Mouse (Mus musculus) gastrocnemius, adult 2 months (tissue): ENCODE results near the gene Gtf3c2. TPM values are rescaled to one million over a fixed set of nuclear protein-coding genes. Genes with fewer than 3 reads are reported as not detected.

Experiments
- DNase-seq: peaks from one replicate; pipeline ENCODE4 v3.0.0; 2022
- H3K27ac ChIP-seq: fragments of 200-600 bp; 2 replicates; pipeline ENCODE4 v1.8.1; 2022; ENCODE audit warnings: mild to moderate bottlenecking
- H3K4me3 ChIP-seq: fragments of 200-600 bp; 2 replicates; pipeline ENCODE4 v1.8.1; 2022; ENCODE audit warnings: mild to moderate bottlenecking, moderate library complexity
- CTCF ChIP-seq: fragments of 200-600 bp; IDR thresholded peaks from 2 replicates; pipeline ENCODE4 v1.8.1; 2022; ENCODE audit warnings: antibody characterized with exemption, mild to moderate bottlenecking, moderate library complexity
- intact Hi-C: fragments of 180-260 bp; cut with DNase I; formaldehyde crosslinking; loops from one replicate; pipeline ENCODE4 v1.15.1; 2025
- total RNA-seq, 2 experiments: library from RNA; stranded (reverse); gene quantifications; 2 replicates each; pipeline ENCODE4 v1.2.3; 2021

Gtf3c2 gene
- total RNA-seq, 2 experiments from 2014 or later = 22.9 to 26.5 TPM

GRCm38 (mm10) chr5:31164878-31165277 lies 15.1 kb downstream of the Gtf3c2 start:
- Histone ChIP-seq H3K27ac (no peak overlapping the region), H3K4me3 (no peak overlapping the region)
- intact Hi-C loops = no loop called here
- DNase-seq = no peak
- TF ChIP-seq CTCF = no peak

- DNase-seq = no peak
- TF ChIP-seq CTCF = no peak
- intact Hi-C loops = no loop called here
Observed at GRCm38 (mm10) chr5:31162462-31162861, 17.5 kb downstream of the Gtf3c2 start.

GRCm38 (mm10) chr5:31154152-31154553 lies 25.8 kb downstream of the Gtf3c2 start, which contains the start of gene Mpv17:
TSS of gene Mpv17 (minus strand) at chr5:31154251.
- TF ChIP-seq CTCF = no peak
- peak within 1 kb of the TSS; percentile 93 for H3K27ac ChIP-seq
- peak within 1 kb of the TSS; percentile 95 for H3K4me3 ChIP-seq
- DNase-seq = peak; percentile 90
- intact Hi-C loops = loop anchor here (2.0 kb wide), 1 partner anchor 25 kb away; the partner anchor contains the start of gene Gm29609

More at GRCm38 (mm10) chr5:31162462-31162861, 17.5 kb downstream of the Gtf3c2 start:
- Histone ChIP-seq H3K27ac (no peak overlapping the region), H3K4me3 (no peak overlapping the region)

- Histone ChIP-seq H3K4me3 (peak overlapping the region; percentile 95), H3K27ac (peak overlapping the region; percentile 93)
- DNase-seq = peak; percentile 72
Observed at GRCm38 (mm10) chr5:31153516-31154151, 26.3 kb downstream of the Gtf3c2 start.

GRCm38 (mm10) chr5:31151746-31152145 lies 28.2 kb downstream of the Gtf3c2 start:
- intact Hi-C loops = no loop called here
- Histone ChIP-seq H3K27ac (peak overlapping the region; percentile 93), H3K4me3 (no peak overlapping the region)
- TF ChIP-seq CTCF = peak; percentile 18; the same call in 1 of the 2 replicates
- DNase-seq = peak; percentile 28

More at GRCm38 (mm10) chr5:31153516-31154151, 26.3 kb downstream of the Gtf3c2 start:
- intact Hi-C loops = loop anchor here (2.0 kb wide), 1 partner anchor 25 kb away; the partner anchor contains the start of gene Gm29609
- TF ChIP-seq CTCF = no peak

GRCm38 (mm10) chr5:31149781-31150180 lies 30.2 kb downstream of the Gtf3c2 start:
- intact Hi-C loops = no loop called here
- DNase-seq = no peak
- no peak for TF ChIP-seq CTCF
- no peak overlapping the region for H3K27ac ChIP-seq
- no peak overlapping the region for H3K4me3 ChIP-seq

- TF ChIP-seq CTCF = no peak
Observed at GRCm38 (mm10) chr5:31138968-31139425, 40.9 kb downstream of the Gtf3c2 start.

GRCm38 (mm10) chr5:31138241-31138967 lies 41.5 kb downstream of the Gtf3c2 start, which contains the start of gene Ucn:
TSS of gene Ucn (minus strand) at chr5:31138829.
- intact Hi-C loops = no loop called here
- no peak within 1 kb of the TSS for H3K27ac ChIP-seq
- H3K4me3 ChIP-seq = no peak within 1 kb of the TSS
- DNase-seq = peak; percentile 53
- TF ChIP-seq CTCF = no peak

More at GRCm38 (mm10) chr5:31138968-31139425, 40.9 kb downstream of the Gtf3c2 start:
- DNase-seq = no peak
- H3K4me3 ChIP-seq = no peak overlapping the region
- intact Hi-C loops = no loop called here
- no peak overlapping the region for H3K27ac ChIP-seq

GRCm38 (mm10) chr5:31137658-31138057 lies 42.3 kb downstream of the Gtf3c2 start:
- intact Hi-C loops = no loop called here

GRCm38 (mm10) chr5:31136730-31137424 lies 43.1 kb downstream of the Gtf3c2 start:
- Histone ChIP-seq H3K4me3 (no peak overlapping the region), H3K27ac (no peak overlapping the region)
- DNase-seq = no peak
- TF ChIP-seq CTCF = no peak
- intact Hi-C loops = no loop called here

More at GRCm38 (mm10) chr5:31137658-31138057, 42.3 kb downstream of the Gtf3c2 start:
- no peak overlapping the region for H3K4me3 ChIP-seq
- peak; percentile 28 for DNase-seq
- H3K27ac ChIP-seq = no peak overlapping the region
- no peak for TF ChIP-seq CTCF

- Histone ChIP-seq H3K27ac (no peak overlapping the region), H3K4me3 (no peak overlapping the region)
- intact Hi-C loops = no loop called here
- DNase-seq = no peak
- TF ChIP-seq CTCF = peak; percentile 14; the same call in 1 of the 2 replicates
Observed at GRCm38 (mm10) chr5:31126050-31126449, 53.9 kb downstream of the Gtf3c2 start.

- intact Hi-C loops = no loop called here
- Histone ChIP-seq H3K4me3 (peak overlapping the region; percentile 28), H3K27ac (peak overlapping the region; percentile 72)
- DNase-seq = no peak
- TF ChIP-seq CTCF = no peak
Observed at GRCm38 (mm10) chr5:31123481-31123880, 56.5 kb downstream of the Gtf3c2 start.
